Mouse (Mus musculus): Measurements from ENCODE around the gene Cstad.

The Cstad gene

DNA sequence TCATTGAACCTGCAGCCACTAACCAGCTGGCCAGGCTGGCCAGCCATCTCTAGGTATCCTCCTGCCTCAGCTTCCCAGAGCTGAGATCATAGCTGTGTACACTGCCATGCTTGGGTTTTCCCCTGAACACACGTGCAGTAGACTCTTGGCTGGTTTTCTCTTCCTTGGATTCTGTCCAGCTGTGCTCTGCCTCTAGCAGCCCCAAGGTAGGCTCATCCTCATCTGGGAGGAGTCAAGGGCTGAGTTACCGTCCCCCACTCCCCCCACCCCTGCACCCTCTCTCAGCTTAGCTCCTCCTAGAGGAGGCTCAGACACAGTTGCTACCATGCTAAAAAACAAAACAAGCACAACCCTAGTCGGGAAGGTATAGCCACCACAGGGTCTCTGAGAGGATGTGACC, 4.8 kb downstream of the Cstad start:
- no peak for DNase-seq

DNA sequence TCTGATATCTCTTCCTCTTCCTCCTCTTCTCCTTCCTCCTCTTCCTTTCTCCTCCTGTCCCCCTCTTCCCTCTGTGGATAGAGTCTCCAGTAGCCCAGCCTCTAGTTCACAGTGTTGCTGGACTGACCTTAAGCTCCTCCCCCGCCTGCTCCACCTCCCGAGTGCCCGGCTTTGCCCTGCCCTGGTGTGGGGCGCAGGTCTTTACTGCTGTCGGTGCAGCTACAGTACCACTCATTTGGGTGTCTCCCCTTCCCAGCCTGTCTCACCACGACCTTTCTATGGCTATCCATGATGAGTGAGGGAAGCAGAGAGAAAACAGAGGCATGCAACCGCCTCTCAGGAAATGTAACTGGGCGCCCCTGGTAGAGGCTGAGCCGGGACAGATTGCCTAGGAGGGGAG, 5.5 kb downstream of the Cstad start:
- no peak for DNase-seq

- no peak for DNase-seq
Observed at GRCm38 (mm10) chr2:30600965-30601841, 6.4 kb downstream of the Cstad start.

GRCm38 (mm10) chr2:30602451-30602850, 7.6 kb downstream of the Cstad start:
- DNase-seq, result no peak

DNA sequence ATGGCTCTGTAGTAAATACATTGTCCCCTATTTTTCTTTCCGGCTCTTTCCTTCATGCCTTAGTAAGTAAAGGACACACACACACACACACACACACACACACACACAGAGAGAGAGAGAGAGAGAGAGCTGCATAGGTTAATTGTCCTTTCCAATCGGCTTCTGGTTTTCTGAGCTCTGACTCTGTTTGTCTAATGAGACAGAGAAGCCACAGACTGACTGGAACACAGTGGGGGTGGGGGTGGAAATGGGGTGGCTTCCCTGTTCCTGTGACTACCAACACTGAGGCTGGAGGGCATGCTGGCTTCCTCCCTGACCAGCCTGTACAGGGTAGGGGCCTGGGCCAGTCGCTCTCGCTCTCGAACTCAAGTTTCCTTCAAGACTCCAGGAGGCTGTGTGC, 8.9 kb downstream of the Cstad start:
- DNase-seq, result no peak

DNA sequence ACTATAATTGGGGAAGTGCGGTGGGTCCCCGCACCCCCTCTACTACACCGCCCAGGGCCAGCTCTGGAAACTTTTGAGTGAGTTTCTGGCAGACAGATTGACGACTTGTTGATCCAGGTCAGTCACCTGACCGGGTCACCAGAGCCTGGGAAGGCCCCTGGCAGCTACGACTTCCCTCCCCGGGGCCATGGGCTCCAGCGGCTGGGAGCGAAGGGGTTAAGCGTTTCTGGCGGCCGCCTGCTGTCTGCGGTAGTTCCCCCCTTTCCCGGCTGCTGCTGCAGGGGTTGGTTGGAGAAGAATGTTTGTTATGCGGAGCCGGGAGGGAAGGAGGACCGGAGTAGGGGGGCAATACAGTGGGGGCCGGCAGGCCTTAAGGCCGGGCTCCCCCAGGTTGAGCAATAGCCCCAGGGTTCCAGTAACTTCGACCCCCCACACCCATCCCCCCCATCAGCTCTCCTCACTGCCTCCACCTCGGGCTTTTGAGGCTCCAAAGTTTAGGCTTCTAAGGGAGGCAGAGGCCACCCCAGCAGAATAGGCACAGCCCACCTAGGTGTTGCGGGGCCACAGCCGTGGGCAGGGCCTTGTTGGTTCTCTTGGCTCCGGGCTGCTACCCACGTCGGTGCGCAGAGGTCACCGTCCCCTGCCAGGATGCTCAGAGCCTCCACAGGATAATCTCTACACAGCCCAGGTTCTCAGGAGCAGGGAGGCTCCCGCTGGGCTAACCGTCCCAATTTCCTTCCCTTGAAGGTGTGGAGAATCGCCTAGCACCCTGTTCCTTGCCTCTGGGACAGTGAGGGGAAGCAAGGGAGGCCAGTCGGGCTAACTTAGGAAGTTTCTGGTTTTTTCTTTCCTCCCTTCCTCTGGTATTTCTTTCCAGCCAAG, 10.3 kb downstream of the Cstad start:
- DNase-seq, result peak; percentile 26

GRCm38 (mm10) chr2:30605762-30606051, 10.9 kb downstream of the Cstad start:
- no peak for DNase-seq

- no peak for DNase-seq
Observed at GRCm38 (mm10) chr2:30606621-30607052, 11.8 kb downstream of the Cstad start.

- no peak for DNase-seq
Observed at GRCm38 (mm10) chr2:30607941-30608340, 13.1 kb downstream of the Cstad start.

DNA sequence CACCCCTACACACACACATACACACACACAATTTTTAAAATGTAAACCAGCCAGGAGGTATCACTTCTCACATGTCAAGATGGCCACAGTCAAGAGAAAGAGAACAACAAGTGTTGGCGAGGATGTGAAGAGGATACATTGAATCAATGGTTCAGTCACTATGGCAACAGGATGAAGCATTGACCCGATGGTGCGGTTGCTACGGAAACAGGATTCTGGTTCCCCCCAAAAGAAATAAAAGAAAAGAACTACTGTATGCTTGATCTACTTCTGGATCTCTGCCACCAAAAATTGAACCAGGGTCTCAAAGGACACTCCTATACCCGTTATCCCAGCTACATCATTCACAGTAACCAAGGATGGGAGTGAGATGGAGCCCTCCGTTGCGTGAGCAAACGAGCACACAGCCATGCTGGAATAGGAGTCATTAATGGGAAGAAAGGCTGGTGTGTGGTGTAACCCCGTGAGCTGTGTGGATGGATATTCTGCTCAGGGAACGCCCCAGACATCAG, 13.9 kb downstream of the Cstad start:
- no peak for DNase-seq

DNA sequence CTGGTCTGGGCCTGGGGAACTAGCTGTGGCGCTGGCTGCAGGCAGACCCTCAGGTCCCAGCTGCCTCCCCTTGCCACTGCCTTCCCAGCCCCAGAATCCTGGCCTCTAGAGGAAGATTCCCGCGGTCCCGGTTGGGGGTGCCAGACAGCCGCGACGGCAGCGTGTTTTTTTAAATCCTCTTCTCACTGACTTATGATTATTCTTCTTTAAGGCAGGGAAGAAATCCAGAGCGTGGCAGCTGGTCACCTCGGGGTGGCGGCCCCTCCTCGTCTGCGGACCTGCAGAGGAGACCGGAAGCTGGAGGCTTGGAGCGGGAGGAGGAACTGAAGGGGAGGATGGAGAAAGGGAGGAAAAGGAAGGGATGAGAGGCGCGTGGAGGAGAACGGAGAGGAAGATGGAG, 18.7 kb downstream of the Cstad start:
- DNase-seq, result no peak

DNA sequence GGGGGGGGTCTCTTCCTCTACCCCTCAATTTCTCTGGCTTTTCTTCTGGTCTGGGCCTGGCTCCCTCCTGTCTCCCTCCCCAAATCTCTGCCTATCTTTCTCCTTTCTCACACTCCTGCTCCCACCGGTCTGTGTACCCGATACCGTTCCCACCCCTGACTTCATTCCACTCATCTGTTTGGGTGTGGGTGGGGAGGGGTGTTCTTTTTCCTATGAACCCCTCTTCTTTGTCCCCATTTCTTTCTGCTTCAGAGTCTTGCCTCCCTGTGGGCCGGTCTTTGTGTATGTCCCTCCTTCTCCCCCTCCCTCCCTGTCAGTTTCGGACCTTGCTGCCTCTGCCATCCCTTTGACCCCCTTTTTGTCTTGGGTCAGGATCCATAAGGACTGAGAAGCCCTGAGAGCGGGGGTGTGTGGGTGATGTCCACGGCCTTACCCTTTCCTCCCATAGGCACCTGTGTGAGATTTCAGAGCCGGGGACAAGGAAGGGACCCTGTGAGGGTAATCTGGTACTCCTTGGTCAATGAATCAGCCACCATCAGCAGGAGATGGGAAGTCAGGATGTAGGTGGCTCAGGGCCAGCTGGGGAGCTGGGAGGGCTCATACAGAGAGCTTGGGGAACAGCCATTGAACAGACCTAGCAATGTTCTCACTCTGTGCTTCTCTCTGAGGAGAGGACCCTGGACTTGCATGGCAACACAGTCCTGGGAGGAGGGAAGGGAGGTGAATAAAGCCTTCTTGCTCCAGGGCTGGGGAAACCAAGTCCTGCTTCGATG, 19.5 kb downstream of the Cstad start:
- no peak for DNase-seq

GRCm38 (mm10) chr2:30615869-30616268, 21.0 kb downstream of the Cstad start:
- DNase-seq, result no peak

- DNase-seq, result no peak
Observed at GRCm38 (mm10) chr2:30616464-30616863, 21.6 kb downstream of the Cstad start.

- DNase-seq, result no peak
Observed at GRCm38 (mm10) chr2:30618487-30619248, 23.8 kb downstream of the Cstad start.

DNA sequence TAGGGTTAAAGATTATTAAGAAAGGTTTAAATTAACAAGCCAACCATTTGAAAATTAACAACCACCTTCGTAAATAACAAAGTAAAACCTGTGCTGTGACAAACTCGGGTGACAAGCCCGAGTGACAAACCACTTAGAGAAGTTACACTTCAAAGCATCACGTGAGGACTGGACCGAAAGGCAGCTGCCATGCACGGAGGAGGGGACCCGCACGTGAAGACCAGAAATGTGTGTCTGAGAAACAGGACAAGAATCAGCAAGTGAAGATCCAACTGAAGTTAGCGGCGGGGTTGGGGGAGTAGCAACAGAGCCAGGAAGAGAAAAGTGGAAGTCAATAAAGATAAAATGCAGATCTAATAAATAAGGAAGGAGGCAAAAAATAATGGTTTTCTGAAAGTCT, 29.0 kb downstream of the Cstad start:
- no peak for DNase-seq

GRCm38 (mm10) chr2:30625296-30625826, 30.5 kb downstream of the Cstad start:
- no peak for DNase-seq

DNA sequence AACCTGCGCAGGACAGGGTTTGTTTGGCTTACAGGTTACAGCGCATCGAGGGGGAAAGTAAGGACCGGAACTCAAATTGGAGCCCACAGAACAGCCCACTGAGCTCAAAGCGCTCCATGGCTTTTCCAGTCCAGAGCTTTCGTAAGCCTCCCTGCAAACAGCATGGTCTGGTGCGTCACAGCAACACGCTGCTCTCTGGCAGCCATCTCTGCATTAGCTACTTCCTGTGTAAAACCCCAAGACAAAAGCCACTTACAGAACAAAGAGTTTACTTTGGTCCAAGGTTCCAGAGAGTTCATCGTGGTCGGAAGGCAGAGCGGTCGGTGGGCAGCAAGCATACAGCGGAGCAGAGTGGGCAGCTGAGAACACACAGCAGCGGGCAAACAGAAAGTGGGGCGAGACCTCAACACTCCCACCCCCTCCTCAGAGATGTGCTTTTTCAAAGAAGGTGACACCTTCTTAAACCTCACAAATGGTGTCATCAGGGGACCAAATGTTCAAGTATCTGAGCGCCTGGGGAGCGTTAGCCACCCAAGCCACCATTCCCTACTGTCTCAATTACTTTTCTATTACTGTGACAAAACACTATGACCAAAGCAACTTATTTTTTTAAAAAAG, 31.3 kb downstream of the Cstad start:
- DNase-seq, result peak; percentile 32

GRCm38 (mm10) chr2:30627338-30627737, 32.5 kb downstream of the Cstad start:
- no peak for DNase-seq

GRCm38 (mm10) chr2:30628374-30628773, 33.5 kb downstream of the Cstad start:
- DNase-seq, result no peak

DNA sequence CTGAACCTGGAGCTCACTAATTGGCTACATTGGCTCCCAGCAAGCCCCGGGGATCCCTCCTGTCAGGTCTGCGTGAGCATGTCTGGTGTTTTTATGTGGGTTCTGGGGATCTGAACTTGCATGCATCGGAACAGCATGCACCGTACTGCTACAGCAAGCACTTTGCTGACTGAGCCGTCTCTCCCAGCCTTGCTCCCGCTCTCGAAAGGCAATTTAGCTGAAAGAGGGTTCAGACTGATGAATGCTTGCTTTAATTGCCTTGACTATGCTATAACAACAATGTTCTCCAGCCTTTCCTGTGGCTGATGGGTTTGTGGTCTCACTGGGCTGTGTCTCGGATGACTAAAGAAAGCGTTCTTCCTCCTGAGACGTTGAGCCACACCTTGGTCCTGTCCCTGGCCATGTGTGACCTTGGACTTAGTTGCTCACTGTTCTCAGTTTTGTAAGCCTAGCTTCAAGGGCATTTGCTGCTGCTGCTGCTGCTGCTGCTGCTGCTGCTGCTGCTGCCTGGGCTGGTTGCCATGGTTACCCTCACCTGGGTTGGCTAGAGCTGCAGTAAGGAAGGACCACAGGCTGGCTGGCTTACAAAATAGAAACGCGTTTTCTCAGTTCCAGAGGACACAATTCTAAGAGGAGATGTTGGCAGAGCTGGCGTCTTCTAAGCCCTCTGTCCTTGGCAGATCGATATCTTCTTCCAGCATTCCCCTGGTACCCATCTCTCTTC, 34.4 kb downstream of the Cstad start:
- no peak for DNase-seq
